Mouse (Mus musculus) cerebellum, adult 2 months (tissue): ENCODE measurements around the gene Btbd16.

Experiments used
- CTCF ChIP-seq: fragments of 200-500 bp; IDR thresholded peaks from 2 replicates; pipeline ENCODE4 v1.5.1; 2011; ENCODE audit warnings: low read depth, mild to moderate bottlenecking, control low read depth, low read length, moderate library complexity, borderline replicate concordance; ENCODE audit not compliant: insufficient read depth
- POLR2A ChIP-seq: fragments of 200-500 bp; IDR thresholded peaks from 2 replicates; pipeline ENCODE4 v1.6.1; 2011; ENCODE audit warnings: low read length, control low read depth, borderline replicate concordance; ENCODE audit not compliant: insufficient read depth

GRCm38 (mm10) chr7:130799418-130799817 is 25.5 kb downstream of the Btbd16 start:
- TF ChIP-seq POLR2A (no peak), CTCF (no peak)
